Mouse (Mus musculus): ENCODE data around the gene Clic1. TPM values are rescaled to one million over a fixed set of nuclear protein-coding genes. Genes with fewer than 3 reads are reported as not detected.
"Not testable (repeated sequence)": the region's sequence is repeated elsewhere in the genome, so short reads cannot be mapped to it uniquely, and the experiment has no call there.

Gene Clic1
- polyA plus RNA-seq, 1 experiment from 2014 or later, result 320 TPM

GRCm38 (mm10) chr17:35031880-35032279 lies 17.9 kb upstream of the Clic1 start:
- no peak overlapping the region for H3K9ac ChIP-seq
- no peaks in the 10 kb centered on the region for H3K36me3 ChIP-seq
- no peaks in the 10 kb centered on the region for H3K9me3 ChIP-seq (replicated peaks)
- no peak for ATAC-seq (replicated peaks; ENCODE audit: low FRiP score)
- no peak overlapping the region for H3K4me3 ChIP-seq (replicated peaks)
- H3K27ac ChIP-seq, result no peak overlapping the region
- H3K27me3 ChIP-seq, result no peaks in the 10 kb centered on the region
- H3K4me1 ChIP-seq, result peaks cover 27% of the 10 kb centered on the region
- H3K4me2 ChIP-seq, result no peak overlapping the region
- WGBS, result 90% methylated on average over 7 of the region's 7 CpGs

GRCm38 (mm10) chr17:35032323-35032870 lies 17.4 kb upstream of the Clic1 start:
- WGBS, result 70% methylated on average over 8 of the region's 8 CpGs
- no peak overlapping the region for H3K4me2 ChIP-seq
- no peaks in the 10 kb centered on the region for H3K36me3 ChIP-seq

GRCm38 (mm10) chr17:35033703-35034102 lies 16.1 kb upstream of the Clic1 start:
- not testable (repeated sequence) for H3K9ac ChIP-seq; H3K4me3 ChIP-seq (replicated peaks); H3K27ac ChIP-seq; H3K36me3 ChIP-seq; H3K27me3 ChIP-seq; H3K4me2 ChIP-seq; ATAC-seq (replicated peaks; ENCODE audit: low FRiP score); H3K9me3 ChIP-seq (replicated peaks)
- peaks cover 15% of the 10 kb centered on the region for H3K4me1 ChIP-seq
- WGBS, result 55% methylated on average over 1 of the region's 1 CpGs

More at GRCm38 (mm10) chr17:35032323-35032870, 17.4 kb upstream of the Clic1 start:
- no peak overlapping the region for H3K9ac ChIP-seq
- H3K4me3 ChIP-seq (replicated peaks), result no peak overlapping the region
- H3K27ac ChIP-seq, result no peak overlapping the region
- no peaks in the 10 kb centered on the region for H3K27me3 ChIP-seq
- H3K4me1 ChIP-seq, result peaks cover 22% of the 10 kb centered on the region
- ATAC-seq (replicated peaks; ENCODE audit: low FRiP score), result no peak
- H3K9me3 ChIP-seq (replicated peaks), result no peaks in the 10 kb centered on the region

DNA sequence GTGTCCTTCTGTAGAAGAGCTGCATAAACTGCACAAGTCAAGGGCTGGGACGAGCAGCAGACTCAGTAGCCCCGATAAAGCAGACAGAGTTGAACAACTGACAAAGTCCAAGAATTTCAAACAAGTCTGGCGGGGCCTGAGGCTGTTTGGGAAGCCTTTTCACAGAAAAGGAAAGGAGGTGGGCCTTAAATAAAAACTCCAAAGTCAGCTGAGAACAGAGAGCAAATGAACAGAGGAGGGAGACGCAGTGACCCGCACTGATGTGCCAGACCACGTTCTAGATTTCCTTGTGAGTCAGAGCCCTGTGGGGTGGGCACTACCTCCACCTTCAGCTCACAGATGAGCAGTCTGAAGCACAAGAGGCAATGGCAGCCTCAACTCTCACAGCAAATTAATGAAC lies 14.9 kb upstream of the Clic1 start:
- H3K4me3 ChIP-seq (replicated peaks), result no peak overlapping the region
- H3K9ac ChIP-seq, result no peak overlapping the region
- H3K9me3 ChIP-seq (replicated peaks), result no peaks in the 10 kb centered on the region
- H3K36me3 ChIP-seq, result no peaks in the 10 kb centered on the region
- peaks cover 9% of the 10 kb centered on the region for H3K4me1 ChIP-seq
- ATAC-seq (replicated peaks; ENCODE audit: low FRiP score), result no peak
- 72% methylated on average over 6 of the region's 6 CpGs for WGBS
- no peak overlapping the region for H3K27ac ChIP-seq
- no peaks in the 10 kb centered on the region for H3K27me3 ChIP-seq
- no peak overlapping the region for H3K4me2 ChIP-seq

- no peaks in the 10 kb centered on the region for H3K4me1 ChIP-seq
- H3K9ac ChIP-seq, result no peak overlapping the region
- no peaks in the 10 kb centered on the region for H3K36me3 ChIP-seq
- no peak overlapping the region for H3K4me3 ChIP-seq (replicated peaks)
- no peak overlapping the region for H3K27ac ChIP-seq
- H3K4me2 ChIP-seq, result no peak overlapping the region
- H3K9me3 ChIP-seq (replicated peaks), result no peaks in the 10 kb centered on the region
- 81% methylated on average over 11 of the region's 11 CpGs for WGBS
- no peaks in the 10 kb centered on the region for H3K27me3 ChIP-seq
- no peak for ATAC-seq (replicated peaks; ENCODE audit: low FRiP score)
Measured at GRCm38 (mm10) chr17:35039121-35039873, 10.5 kb upstream of the Clic1 start.

DNA sequence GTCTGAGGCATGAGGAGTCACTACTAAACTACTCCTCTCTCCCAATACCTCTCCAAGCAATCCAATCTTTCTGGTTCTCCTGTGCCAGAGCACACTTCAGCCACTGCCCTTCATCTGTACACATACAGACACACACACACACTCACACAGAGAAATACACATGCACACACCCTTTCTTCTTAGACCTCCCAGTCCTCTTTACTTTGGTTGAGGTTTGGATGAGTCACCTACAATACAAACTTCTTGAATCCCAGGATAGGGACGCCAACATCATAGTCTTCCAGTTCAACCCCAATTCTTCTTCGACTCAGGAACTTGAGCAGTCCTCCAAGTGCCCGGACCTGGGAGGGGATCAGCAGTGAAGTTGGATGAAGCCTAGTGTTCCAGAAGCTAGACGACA lies 6.0 kb upstream of the Clic1 start:
- 80% methylated on average over 4 of the region's 4 CpGs for WGBS
- no peaks in the 10 kb centered on the region for H3K36me3 ChIP-seq
- peak overlapping the region; percentile 95 for H3K27ac ChIP-seq
- no peak overlapping the region for H3K4me2 ChIP-seq
- ATAC-seq (replicated peaks; ENCODE audit: low FRiP score), result no peak
- H3K9me3 ChIP-seq (replicated peaks), result no peaks in the 10 kb centered on the region
- no peaks in the 10 kb centered on the region for H3K27me3 ChIP-seq
- H3K4me3 ChIP-seq (replicated peaks), result no peak overlapping the region
- peaks cover 39% of the 10 kb centered on the region for H3K4me1 ChIP-seq
- no peak overlapping the region for H3K9ac ChIP-seq

DNA sequence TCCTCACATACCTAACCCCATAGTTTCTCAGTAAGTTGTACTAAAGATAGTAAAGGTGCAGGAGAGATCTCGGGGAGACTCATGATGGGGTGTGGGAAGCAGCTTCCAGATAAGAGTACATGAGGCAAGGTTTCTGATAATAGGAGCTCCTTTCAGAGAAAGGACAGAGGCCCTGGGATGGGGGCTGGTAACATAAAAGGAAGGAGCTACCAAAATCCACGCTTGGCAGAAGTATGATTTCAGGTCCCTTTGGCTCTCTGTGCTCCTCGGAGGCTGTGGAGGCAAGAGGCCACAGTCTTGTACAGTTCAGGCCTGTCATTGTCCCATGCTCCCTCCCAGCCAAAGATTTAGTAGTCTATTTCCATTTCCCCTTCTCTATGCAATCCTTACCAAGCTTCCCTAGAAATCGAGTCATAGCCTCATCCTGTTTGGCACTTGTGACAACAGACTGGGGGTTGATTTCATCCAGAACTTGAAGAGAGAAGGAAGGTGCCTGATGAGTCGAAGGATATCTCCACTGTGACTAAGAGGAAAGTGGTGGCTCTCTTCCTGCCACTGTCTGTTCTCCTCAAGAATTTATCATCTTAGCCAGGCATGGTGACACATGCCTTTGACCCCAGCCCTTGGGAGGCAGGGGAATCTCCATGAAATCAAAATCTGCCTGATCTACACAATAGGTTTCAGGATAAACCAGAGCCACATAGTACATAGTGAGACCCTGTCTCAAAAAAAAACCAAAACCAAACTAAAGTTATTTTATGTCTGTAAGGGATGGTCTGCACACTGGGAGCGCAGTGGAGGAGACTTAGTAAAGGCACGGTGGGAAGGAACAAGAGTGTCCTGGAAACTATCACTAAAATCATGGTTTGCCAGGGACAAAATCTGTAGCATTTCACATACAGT lies 4.6 kb upstream of the Clic1 start:
- ATAC-seq (replicated peaks; ENCODE audit: low FRiP score), result no peak
- peak overlapping the region; percentile 93; the same call in 1 of the 2 replicates for H3K9ac ChIP-seq
- peak overlapping the region; percentile 69 for H3K4me3 ChIP-seq (replicated peaks)
- H3K27me3 ChIP-seq, result no peaks in the 10 kb centered on the region
- peak overlapping the region; percentile 99 for H3K4me2 ChIP-seq
- H3K36me3 ChIP-seq, result no peaks in the 10 kb centered on the region
- H3K4me1 ChIP-seq, result peaks cover 52% of the 10 kb centered on the region
- H3K9me3 ChIP-seq (replicated peaks), result no peaks in the 10 kb centered on the region
- H3K27ac ChIP-seq, result peak overlapping the region; percentile 95
- 68% methylated on average over 7 of the region's 7 CpGs for WGBS

GRCm38 (mm10) chr17:35045807-35046680 lies 3.7 kb upstream of the Clic1 start:
- WGBS, result 4% methylated on average over 48 of the region's 48 CpGs
- no peaks in the 10 kb centered on the region for H3K9me3 ChIP-seq (replicated peaks)
- no peaks in the 10 kb centered on the region for H3K27me3 ChIP-seq
- H3K36me3 ChIP-seq, result no peaks in the 10 kb centered on the region
- peak overlapping the region; percentile 69 for H3K4me3 ChIP-seq (replicated peaks)
- ATAC-seq (replicated peaks; ENCODE audit: low FRiP score), result no peak; the same call in none of the 2 replicates
- H3K4me2 ChIP-seq, result peak overlapping the region; percentile 99
- peaks cover 52% of the 10 kb centered on the region for H3K4me1 ChIP-seq
- peak overlapping the region; percentile 93 for H3K9ac ChIP-seq
- peak overlapping the region; percentile 95 for H3K27ac ChIP-seq

DNA sequence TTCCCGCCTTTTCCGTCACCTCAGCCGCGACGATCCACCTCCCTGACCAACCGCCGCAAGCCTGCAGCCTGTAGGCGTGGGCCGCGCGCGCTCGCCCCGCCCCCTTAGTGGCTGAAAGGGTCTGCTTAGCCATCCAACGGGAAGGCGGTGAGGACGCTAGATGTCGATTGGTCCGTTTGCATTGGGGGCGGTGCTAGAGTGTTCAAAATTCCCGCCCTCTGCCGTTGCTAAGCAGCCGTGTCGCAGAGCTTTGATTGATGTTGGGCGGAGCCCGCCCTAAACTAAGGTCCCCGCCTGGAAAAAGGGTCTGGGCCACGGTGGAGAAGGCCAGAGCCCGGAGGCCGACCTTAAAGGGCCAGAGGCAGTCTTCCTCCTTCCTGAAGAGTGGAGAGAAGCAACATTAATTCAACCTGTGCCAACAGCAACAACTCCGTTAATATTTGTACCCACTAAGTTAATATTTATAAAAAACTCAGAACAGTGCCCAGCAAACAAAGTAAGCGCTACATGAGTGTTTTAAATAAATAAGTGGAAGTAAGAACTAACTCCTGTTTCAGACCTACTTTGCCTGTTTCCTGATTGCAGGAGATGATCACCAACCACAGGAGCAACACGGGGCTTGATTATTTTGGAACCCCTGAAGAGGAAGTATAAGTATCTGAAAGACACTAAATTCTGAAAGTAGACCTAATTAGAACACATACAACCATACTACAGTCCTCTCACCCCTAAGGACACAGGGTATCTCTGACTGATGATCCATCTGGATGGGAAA lies 2.9 kb upstream of the Clic1 start, which contains the start of gene Msh5:
Gene Msh5 (minus strand): TSS at position 65 of the 775 bp plus-strand sequence.
- ATAC-seq (replicated peaks; ENCODE audit: low FRiP score), result peak; percentile 94

DNA sequence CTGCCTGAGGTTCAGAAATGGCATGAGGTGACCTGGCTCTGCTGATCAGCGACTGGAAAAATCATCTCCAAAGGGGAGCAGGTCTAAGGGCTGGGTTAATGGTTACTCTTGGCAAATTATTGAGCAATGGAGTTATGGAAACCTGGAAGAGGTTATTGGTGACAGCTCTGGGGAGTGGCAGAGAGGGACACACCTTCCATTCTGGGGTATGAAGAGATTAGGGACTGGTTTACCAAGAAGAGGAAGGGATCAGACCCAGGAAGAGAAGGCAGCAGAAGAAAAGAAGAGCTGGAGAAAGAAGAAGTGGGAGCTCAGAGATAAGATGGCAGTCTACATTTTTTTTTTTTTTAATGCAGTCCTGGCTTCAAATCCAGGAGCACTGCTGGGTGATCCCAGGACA lies 2.1 kb upstream of the Clic1 start:
- peak overlapping the region; percentile 100 for H3K27ac ChIP-seq
- peaks cover 64% of the 10 kb centered on the region for H3K4me1 ChIP-seq
- peaks cover 6% of the 10 kb centered on the region for H3K36me3 ChIP-seq
- H3K9ac ChIP-seq, result no peak overlapping the region
- H3K27me3 ChIP-seq, result no peaks in the 10 kb centered on the region
- peak overlapping the region; percentile 69 for H3K4me3 ChIP-seq (replicated peaks)
- peak overlapping the region; percentile 99 for H3K4me2 ChIP-seq
- ATAC-seq (replicated peaks; ENCODE audit: low FRiP score), result no peak
- WGBS, result 41% methylated on average over 1 of the region's 1 CpGs
- no peaks in the 10 kb centered on the region for H3K9me3 ChIP-seq (replicated peaks)

More for the DNA sequence above, 2.9 kb upstream of the Clic1 start, which contains the start of gene Msh5:
- Histone ChIP-seq H3K4me2 (peak within 1 kb of the TSS; percentile 99), H3K27me3 (no peaks in the 10 kb centered on the region), H3K4me3 (replicated peaks) (peak within 1 kb of the TSS; percentile 69), H3K9me3 (replicated peaks) (no peaks in the 10 kb centered on the region), H3K9ac (peak within 1 kb of the TSS; percentile 93), H3K27ac (peak within 1 kb of the TSS; percentile 100), H3K36me3 (no peaks in the 10 kb centered on the region), H3K4me1 (peaks cover 56% of the 10 kb centered on the region)
- 2% methylated on average over 33 of the region's 33 CpGs for WGBS
